Mouse (Mus musculus) left cerebral cortex, adult 2 months (tissue): ENCODE data around the gene Zfp454. TPM values are rescaled to one million over a fixed set of nuclear protein-coding genes. Genes with fewer than 3 reads are reported as not detected.

ENCODE experiments used
- DNase-seq, 2 experiments: peaks; one replicate each; pipeline ENCODE4 v3.0.0; 2021 to 2022; ENCODE audit warnings: low spot score in 2 of 2, mixed read lengths in 1 of 2; ENCODE audit errors: extremely low spot score in 1 of 2
- H3K27ac ChIP-seq: fragments of 200-600 bp; 2 replicates; pipeline ENCODE4 v1.8.1; 2022
- H3K4me3 ChIP-seq: fragments of 200-600 bp; 2 replicates; pipeline ENCODE4 v1.8.1; 2022
- CTCF ChIP-seq: fragments of 200-600 bp; IDR thresholded peaks from 2 replicates; pipeline ENCODE4 v1.8.1; 2022; ENCODE audit warnings: antibody characterized with exemption, mild to moderate bottlenecking, moderate library complexity
- intact Hi-C: fragments of 180-260 bp; cut with DNase I; formaldehyde crosslinking; loops from one replicate; pipeline ENCODE4 v1.15.1; 2025
- total RNA-seq, 2 experiments: library from RNA; stranded (reverse); gene quantifications; 2 replicates each; pipeline ENCODE4 v1.2.3; 2021

Zfp454 gene
- total RNA-seq, 2 experiments from 2014 or later: 6.5 TPM

DNA sequence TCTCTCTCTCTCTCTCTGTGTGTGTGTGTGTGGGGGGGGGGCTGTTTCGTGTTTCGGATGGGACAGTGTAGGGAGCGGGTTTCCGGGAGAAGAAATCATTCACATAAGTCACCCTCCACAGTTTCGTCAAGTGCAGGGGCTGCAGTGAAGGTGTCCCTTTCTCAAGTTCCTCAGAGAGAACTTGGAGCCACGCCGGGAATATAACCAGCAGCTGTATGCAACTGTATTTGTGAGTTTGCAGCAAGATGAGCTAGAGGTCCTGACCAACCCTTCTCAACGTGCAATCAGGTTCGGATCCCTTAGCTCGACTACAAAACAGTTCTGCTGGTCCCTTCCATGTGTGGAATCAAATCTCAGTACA is 538 bp downstream of the Zfp454 start:
- intact Hi-C loops: loop anchor here (1.0 to 5.0 kb wide), 3 partner anchors 28 to 46 kb away; partner anchors contain the start of genes Zfp354b and Zfp879
- Histone ChIP-seq H3K27ac (peak overlapping the region; percentile 75), H3K4me3 (peak overlapping the region; percentile 49)
- no peak for TF ChIP-seq CTCF
- no peak for DNase-seq

DNA sequence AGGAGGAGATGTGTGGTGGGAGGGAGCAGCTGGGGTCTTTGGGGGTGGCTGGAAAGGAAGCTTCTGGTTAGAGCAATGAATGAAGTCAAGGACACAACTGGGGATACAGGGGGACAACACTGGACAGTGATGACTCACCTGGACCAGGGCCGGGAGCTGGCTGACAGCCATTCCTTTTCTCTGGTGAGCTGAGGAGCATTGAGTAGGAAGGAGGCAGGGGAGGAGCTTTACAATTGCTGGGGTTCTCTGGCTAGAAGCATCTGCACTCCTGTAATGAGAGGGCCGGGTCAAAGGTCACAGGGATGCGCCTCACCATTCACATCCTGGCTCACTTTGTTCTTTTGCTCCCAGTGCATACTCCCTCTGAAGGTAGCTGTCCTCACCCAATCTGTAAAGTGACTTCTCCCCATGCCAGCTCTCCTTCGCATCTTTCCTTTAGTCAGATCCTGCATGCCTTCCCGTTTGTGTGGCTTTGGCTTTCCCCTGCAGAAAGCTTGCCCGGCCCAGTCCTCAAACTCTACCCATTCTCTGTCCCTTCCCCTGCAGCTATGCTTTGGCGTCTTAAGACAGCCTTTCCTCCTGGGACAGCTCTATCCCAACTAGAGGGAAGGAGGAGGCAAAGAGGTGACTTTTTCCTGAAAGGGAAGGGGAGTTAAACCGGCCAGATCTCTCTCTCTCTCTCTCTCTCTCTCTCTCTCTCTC is 1.1 kb downstream of the Zfp454 start:
- DNase-seq: no peak
- intact Hi-C loops: loop anchor here (2.0 to 5.0 kb wide), 2 partner anchors 46 kb away; partner anchors contain the start of genes Zfp354b and Zfp879
- Histone ChIP-seq H3K27ac (no peak overlapping the region), H3K4me3 (peak overlapping the region; percentile 27)
- no peak for TF ChIP-seq CTCF

DNA sequence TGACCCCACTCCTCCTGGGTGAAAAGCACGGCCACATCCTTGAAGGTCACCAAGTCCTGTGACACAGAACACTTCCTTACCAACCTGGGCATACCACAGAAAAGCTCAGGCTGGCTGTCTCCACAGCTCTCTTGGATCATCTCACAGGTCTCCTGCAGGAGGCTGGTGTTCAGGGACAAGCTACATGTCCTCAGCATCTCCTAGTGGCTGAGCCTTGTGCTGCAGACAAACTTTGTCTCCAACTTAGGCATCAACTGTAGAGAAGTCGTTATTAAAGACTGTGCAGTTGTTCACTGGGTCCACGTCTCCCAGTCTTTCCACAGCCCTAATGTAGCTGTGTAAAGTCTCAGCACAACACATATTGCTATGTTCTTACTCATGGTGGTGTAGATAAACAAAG is 3.7 kb downstream of the Zfp454 start:
- peak; percentile 24 for TF ChIP-seq CTCF
- H3K27ac ChIP-seq: no peak overlapping the region
- no peak for DNase-seq
- intact Hi-C loops: no loop called here
- H3K4me3 ChIP-seq: no peak overlapping the region

DNA sequence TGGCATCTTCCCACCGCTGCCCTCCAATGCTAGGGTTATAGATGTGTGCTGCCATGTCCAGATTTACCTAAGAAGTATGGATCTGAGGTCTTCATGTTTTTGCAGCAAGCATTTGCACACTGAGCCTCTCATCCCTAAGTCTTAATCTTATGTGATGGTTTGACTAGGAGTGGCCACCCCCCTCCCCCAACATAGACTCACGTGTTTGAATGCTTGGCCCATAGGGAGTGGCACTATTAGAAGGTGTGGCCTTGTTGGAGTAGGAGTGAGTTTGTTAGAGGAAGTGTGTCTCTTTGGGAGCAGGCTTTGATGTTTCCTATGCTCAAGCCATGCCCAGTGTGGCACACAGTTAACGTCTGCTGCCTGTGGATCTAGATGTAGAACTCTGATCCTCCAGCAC is 8.8 kb downstream of the Zfp454 start:
- no peak overlapping the region for H3K27ac ChIP-seq
- no peak for TF ChIP-seq CTCF
- no peak overlapping the region for H3K4me3 ChIP-seq
- intact Hi-C loops: no loop called here
- no peak for DNase-seq

DNA sequence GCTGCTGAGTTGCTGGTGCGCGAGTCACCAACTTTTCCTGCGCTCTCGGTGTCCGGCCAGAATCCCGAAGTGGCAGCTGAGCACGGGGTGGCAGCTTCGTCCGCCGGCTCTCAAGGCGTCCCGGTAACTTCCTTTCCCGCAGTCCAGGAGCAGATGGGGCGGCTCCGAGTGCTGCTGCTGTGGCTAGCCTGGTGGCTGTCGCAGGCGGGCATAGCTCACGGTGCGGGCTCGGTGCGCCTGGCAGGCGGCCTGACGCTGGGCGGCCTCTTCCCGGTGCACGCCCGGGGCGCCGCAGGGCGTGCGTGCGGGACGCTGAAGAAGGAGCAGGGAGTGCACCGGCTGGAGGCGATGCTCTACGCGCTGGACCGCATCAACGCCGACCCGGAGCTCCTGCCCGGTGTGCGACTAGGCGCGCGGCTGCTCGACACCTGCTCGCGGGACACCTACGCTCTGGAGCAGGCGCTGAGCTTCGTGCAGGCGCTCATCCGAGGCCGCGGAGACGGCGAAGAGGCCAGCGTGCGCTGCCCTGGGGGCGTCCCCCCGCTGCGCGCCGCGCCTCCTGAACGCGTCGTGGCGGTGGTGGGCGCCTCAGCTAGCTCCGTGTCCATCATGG is 36.4 kb downstream of the Zfp454 start:
- Histone ChIP-seq H3K4me3 (peak overlapping the region; percentile 48), H3K27ac (no peak overlapping the region)
- intact Hi-C loops: no loop called here
- DNase-seq: peak in 1 of 2 experiments; percentile 37
- no peak for TF ChIP-seq CTCF

DNA sequence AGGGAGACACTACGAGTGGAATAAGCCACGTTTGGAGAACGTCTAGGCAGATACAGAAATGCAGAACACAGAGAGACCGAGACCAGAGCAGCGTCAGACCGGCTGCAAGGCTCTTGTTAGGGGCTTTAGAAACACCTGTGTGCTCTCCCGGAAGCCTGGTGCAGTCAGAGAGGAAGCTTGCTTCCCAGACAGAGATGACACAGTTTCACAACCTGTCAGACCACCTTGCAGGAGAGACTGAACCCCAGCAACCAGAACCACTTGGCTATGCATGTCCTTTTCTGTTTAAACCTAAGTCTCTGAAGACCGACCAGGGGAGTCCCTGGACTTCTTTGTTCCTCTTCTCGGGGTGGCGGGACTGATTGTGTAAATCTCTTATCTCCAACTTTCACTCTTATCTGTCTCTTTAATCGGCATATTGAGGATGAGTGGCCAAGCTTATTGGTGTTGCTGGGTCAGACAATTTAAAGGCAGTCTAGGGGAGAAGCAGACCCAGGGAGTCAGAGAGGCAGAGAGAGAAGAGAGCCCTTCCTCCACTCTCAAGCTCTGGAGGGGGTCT is 37.2 kb downstream of the Zfp454 start, which contains the start of gene Grm6:
TSS of gene Grm6 (plus strand) at position 509 of the 559 bp plus-strand sequence.
- no peak for TF ChIP-seq CTCF
- no peak within 1 kb of the TSS for H3K27ac ChIP-seq
- DNase-seq: no peak
- intact Hi-C loops: no loop called here
- H3K4me3 ChIP-seq: peak within 1 kb of the TSS; percentile 48

DNA sequence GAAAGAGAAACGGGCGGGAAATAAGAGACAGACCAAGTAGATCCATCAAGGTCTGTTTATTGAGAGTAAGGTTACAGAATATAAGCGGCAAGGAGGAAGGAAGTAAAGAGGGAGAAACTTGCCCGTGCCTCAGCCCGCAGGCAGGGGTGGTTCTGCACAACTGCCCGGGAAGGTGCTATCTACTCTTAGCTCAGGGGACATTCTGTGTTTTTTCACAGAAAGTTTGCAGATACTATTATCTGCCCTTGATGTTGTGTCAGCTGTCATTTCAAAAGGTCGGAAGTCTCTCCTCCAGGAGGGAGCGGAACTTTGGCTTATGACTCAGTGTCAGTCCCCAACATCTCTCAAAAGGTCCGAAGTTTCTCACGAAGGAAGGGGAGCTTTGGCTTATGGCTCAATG is 38.1 kb downstream of the Zfp454 start:
- intact Hi-C loops: loop anchor here (10.0 kb wide), 1 partner anchor 205 kb away; the partner anchor contains the start of gene Zfp354a
- Histone ChIP-seq H3K27ac (no peak overlapping the region), H3K4me3 (no peak overlapping the region)
- TF ChIP-seq CTCF: no peak
- DNase-seq: no peak

DNA sequence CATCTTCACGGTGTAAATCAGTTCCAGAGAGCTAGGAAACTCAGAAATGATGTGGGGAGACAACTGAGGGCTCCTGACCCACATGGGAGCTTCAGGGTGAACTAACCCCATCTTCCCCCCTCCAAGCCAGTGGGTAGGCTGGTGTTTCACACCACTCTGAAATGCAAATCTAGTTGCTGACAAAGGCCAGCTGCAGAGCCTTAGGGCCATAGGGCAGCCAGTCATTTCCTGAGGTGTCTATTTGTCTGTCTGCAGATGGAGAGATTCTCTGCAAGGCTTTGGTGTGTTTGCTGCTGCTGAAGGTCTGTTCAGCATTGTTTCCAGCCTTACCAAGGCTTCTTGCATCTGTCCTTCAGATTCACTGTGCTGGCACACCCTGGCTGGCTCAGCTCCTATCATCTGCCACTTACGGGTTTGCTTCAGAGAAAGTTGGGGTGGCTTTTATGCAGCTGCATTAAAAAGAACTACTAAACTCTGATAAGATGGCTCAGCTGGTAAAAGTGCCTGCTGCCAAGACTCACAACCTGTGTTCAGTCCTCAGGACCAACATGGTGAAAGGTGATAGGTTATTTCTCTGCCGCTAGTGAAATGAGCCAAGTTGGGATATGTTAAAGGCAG is 38.8 kb downstream of the Zfp454 start:
- no peak for DNase-seq
- Histone ChIP-seq H3K4me3 (no peak overlapping the region), H3K27ac (no peak overlapping the region)
- no peak for TF ChIP-seq CTCF
- intact Hi-C loops: loop anchor here (10.0 kb wide), 1 partner anchor 206 kb away; the partner anchor contains the start of gene Zfp354a

DNA sequence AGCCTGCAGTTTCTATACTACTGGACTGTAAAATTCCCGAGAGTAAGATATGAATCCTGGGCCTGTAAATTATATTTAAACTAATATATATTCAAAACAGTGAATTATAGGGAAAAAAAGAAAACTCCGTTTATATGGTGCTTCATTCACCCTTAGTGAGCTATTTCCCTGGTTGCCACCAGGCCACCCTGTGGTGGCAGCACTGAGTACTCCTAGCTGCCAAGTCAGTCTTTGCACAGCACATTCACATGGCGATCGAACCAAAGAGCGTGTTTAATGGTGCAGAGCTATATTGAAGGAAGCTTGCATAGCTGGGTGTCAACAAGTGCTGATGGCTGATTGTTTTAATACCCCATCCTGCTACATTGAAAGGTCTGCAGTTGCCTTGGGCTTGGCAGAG is 40.4 kb downstream of the Zfp454 start:
- TF ChIP-seq CTCF: peak; percentile 58
- Histone ChIP-seq H3K4me3 (no peak overlapping the region), H3K27ac (no peak overlapping the region)
- intact Hi-C loops: loop anchor here (10.0 kb wide), 1 partner anchor 208 kb away; the partner anchor contains the start of gene Zfp354a
- no peak for DNase-seq

DNA sequence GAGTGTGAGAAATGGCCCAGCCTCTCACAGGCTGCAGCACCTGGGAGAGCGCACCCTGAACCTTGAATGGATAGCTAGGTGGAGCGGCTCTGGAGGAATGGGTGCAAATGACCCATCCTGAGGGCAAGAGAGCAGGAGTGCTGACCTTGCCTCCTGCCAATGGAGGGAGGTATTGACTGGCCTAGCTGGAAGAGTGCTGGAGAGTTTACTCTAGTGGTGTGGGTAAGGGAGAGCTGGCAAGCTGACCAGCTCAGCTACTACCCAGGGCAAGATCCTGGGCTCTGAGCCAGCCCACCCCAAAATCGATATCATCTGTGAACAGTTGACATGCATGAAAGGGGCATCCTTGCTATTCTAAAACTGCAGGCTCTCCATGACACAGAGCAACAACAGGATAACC is 41.5 kb downstream of the Zfp454 start:
- no peak overlapping the region for H3K27ac ChIP-seq
- H3K4me3 ChIP-seq: no peak overlapping the region
- intact Hi-C loops: loop anchor here (10.0 kb wide), 1 partner anchor 209 kb away; the partner anchor contains the start of gene Zfp354a
- no peak for DNase-seq
- no peak for TF ChIP-seq CTCF

DNA sequence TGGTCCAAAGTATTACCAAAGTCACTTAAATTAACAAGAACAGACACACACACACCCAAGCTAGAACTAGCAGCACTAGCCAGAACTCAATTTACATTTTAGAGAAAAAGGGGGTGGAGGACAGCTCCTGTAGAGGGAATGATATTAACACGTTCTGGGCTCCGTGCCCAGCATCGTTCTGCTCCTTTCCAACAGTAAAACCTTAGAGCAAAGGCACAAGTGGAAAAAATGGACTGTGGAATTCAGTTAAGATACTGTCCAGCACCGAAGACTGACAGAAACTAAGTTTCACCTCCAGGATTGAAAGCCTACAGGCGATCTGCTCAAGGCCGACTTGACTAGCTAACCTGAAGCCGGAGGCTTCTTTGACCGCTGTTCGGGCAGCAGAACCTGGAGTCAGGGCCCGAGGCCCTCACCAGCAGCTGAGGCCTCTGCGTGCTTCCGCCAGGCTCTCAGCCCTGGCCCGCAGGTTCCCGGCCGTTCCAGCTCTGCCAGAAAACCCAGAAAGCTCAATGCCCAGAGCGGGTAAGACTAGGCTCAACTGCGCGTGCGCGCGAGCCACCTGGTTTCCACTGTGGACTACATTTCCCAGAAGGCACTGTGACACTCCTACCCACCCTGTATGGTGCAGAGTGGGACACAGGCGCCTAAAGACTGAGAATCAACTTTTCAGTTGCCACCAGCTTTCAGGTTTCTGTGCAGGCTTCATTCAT is 46.3 kb downstream of the Zfp454 start, which contains the start of gene Zfp879:
TSS of gene Zfp879 (minus strand) at position 530 of the 713 bp plus-strand sequence.
- intact Hi-C loops: loop anchor here (1.0 to 10.0 kb wide), 4 partner anchors 14 to 214 kb away; partner anchors contain the start of genes Zfp2, Zfp354a, Zfp354c and Zfp454
- DNase-seq: peak; percentile 92 to 95
- Histone ChIP-seq H3K27ac (peak within 1 kb of the TSS; percentile 91), H3K4me3 (peak within 1 kb of the TSS; percentile 63)
- no peak for TF ChIP-seq CTCF
